Mouse (Mus musculus) lung, postnatal 0 days (tissue): ENCODE measurements around the gene Nhlrc1. TPM values are rescaled to one million over a fixed set of nuclear protein-coding genes. Genes with fewer than 3 reads are reported as not detected.

Experiments
- ATAC-seq: fragments of 200-750 bp; cut with Nextera tagmentation; 2 replicates; pipeline ENCODE4 v1.8.0; 2017; ENCODE audit warnings: moderate library complexity
- DNase-seq: peaks from one replicate; pipeline ENCODE4 v3.0.0-alpha.2; 2016; ENCODE audit warnings: low spot score
- H3K27ac ChIP-seq: fragments of 300-500 bp; sonication (generic); 2 replicates; pipeline ENCODE4 v1.5.1; 2014; ENCODE audit warnings: antibody characterized with exemption, mild to moderate bottlenecking, low read length, mixed read lengths
- H3K27me3 ChIP-seq: fragments of 300-500 bp; sonication (generic); replicated peaks from 2 replicates; pipeline ENCODE4 v1.6.1; 2014; ENCODE audit warnings: low read length, mixed read lengths; ENCODE audit not compliant: insufficient read depth
- H3K36me3 ChIP-seq: fragments of 300-500 bp; sonication (generic); 2 replicates; pipeline ENCODE4 v1.6.1; 2014; ENCODE audit warnings: low read length, mixed read lengths; ENCODE audit not compliant: insufficient read depth
- H3K4me1 ChIP-seq: fragments of 300-500 bp; sonication (generic); 2 replicates; pipeline ENCODE4 v1.6.1; 2014; ENCODE audit warnings: antibody characterized with exemption, low read depth, low read length, mixed read lengths; ENCODE audit not compliant: insufficient read depth
- H3K4me2 ChIP-seq: fragments of 300-500 bp; sonication (generic); replicated peaks from 2 replicates; pipeline ENCODE4 v1.6.1; 2014; ENCODE audit warnings: low read depth, mild to moderate bottlenecking, low read length, moderate library complexity, mixed read lengths
- H3K4me3 ChIP-seq: fragments of 300-500 bp; sonication (generic); 2 replicates; pipeline ENCODE4 v1.5.1; 2014; ENCODE audit warnings: low read depth, low read length
- H3K9ac ChIP-seq: fragments of 300-500 bp; sonication (generic); replicated peaks from 2 replicates; pipeline ENCODE4 v1.6.1; 2014; ENCODE audit warnings: low read depth, mild to moderate bottlenecking
- H3K9me3 ChIP-seq: fragments of 300-500 bp; sonication (generic); 2 replicates; pipeline ENCODE4 v1.6.1; 2016; ENCODE audit warnings: low read length, mixed read lengths
- CTCF ChIP-seq: IDR thresholded peaks from 2 replicates; pipeline ENCODE4 v1.5.1; 2016; ENCODE audit warnings: antibody characterized with exemption, mild to moderate bottlenecking
- EP300 ChIP-seq: IDR thresholded peaks from 2 replicates; pipeline ENCODE4 v1.6.1; 2016; ENCODE audit warnings: antibody characterized with exemption, mild to moderate bottlenecking, control low read depth
- WGBS: fragments of 180-500 bp; shearing (Covaris S2); extraction: QIAGEN DNeasy Blood & Tissue Kit; methylation state at CpG from one replicate; pipeline ENCODE4 v1.1.7; 2014; 5-methylcytosine and 5-hydroxymethylcytosine counted together
- polyA plus RNA-seq: library from polyadenylated mRNA; unstranded; fragments of >200 nt; fragmentation: Nextera tagmentation; extraction: Ambion mirVana; gene quantifications from 2 replicates; pipeline ENCODE4 v1.2.1, GENCODE M21; 2015

Gene Nhlrc1
- polyA plus RNA-seq, 1 experiment from 2014 or later: 2.1 TPM

DNA sequence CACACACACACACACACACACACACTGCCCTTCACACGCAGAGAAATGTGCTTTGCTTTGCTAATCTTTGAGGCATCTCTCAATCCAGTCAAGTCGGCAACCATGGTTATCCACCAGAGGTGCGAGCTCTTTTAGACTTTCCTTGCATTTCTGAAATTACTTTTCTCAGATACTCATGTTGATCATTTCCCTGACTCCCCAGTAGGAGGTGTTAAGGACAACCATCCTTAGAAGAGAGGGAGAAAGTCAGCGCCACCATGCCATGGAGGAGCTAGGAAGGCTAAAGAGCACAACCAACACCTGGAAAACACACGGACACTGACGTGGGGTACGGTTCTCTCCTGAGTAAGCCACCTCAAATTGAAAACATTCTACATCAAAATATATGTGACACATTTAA, 38.1 kb downstream of the Nhlrc1 start:
- no peak overlapping the region for H3K4me2 ChIP-seq
- H3K27me3 ChIP-seq: no peaks in the 10 kb centered on the region
- DNase-seq (peak; percentile 31), ATAC-seq (no peak)
- no peaks in the 10 kb centered on the region for H3K36me3 ChIP-seq
- WGBS: 86% methylated on average over 7 of the region's 7 CpGs
- no peak overlapping the region for H3K4me3 ChIP-seq
- no peak overlapping the region for H3K27ac ChIP-seq
- H3K9ac ChIP-seq: no peak overlapping the region
- H3K9me3 ChIP-seq: no peaks in the 10 kb centered on the region
- TF ChIP-seq EP300 (no peak), CTCF (peak; percentile 54)
- no peaks in the 10 kb centered on the region; the same call in 1 of the 2 replicates for H3K4me1 ChIP-seq

DNA sequence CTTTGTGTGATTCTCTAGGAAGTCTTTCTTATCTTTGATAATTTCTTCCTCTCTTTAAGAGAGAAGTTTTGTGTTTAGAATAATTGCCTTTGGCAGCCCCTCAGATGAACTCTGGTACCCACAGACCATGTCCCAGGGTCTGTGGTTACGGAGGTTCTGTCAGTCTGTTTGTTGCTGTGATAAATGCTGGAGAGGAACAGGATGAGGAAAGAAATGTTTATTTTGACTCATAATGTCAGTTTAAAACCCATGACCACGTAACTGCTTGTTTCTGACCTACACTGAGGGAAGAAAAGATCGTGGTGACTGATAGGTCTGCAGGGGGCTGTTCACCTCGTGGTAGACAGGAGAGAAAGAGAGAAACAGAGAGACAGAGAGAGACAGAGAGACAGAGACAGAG, 38.7 kb downstream of the Nhlrc1 start:
- ATAC-seq: no peak
- peak; percentile 68 for TF ChIP-seq EP300
- no peak for TF ChIP-seq CTCF
- H3K4me2 ChIP-seq: no peak overlapping the region
- H3K4me3 ChIP-seq: no peak overlapping the region
- 31% methylated on average over 4 of the region's 4 CpGs for WGBS
- no peaks in the 10 kb centered on the region; the same call in 1 of the 2 replicates for H3K4me1 ChIP-seq
- DNase-seq: peak; percentile 42
- H3K27me3 ChIP-seq: no peaks in the 10 kb centered on the region
- H3K9ac ChIP-seq: no peak overlapping the region
- no peaks in the 10 kb centered on the region for H3K36me3 ChIP-seq
- H3K27ac ChIP-seq: no peak overlapping the region
- no peaks in the 10 kb centered on the region for H3K9me3 ChIP-seq

DNA sequence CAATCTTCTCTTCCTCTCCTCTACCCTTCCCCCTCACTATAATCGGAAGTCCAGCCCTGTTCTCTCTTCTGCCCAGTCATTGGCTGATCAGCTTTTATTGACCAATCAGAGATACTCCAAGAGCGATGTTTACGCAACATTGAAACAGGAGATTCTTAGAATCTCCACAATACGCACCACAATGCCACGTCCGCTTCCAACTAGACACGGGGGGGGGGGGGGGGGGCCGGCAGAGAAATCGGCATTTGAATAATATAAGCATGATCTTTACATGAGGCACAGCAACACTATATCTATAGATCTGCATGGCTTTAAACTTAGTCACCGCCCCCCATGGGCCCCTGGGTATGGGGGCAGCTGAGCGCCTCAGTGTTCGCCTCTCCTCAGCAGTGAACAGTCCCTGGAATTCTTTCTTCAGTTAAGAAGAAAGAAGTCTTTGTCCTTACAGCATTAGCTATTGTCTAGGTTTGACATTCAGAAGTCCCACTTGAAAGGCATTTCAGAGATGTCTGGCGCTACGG, 39.6 kb downstream of the Nhlrc1 start:
- H3K4me2 ChIP-seq: 0 out of 2 replicates have a peak overlapping the region, but pooled peaks have one; percentile 8
- no peaks in the 10 kb centered on the region for H3K27me3 ChIP-seq
- no peak overlapping the region for H3K4me3 ChIP-seq
- no peaks in the 10 kb centered on the region for H3K36me3 ChIP-seq
- H3K27ac ChIP-seq: no peak overlapping the region
- DNase-seq: peak; percentile 53
- 47% methylated on average over 14 of the region's 14 CpGs for WGBS
- no peak for TF ChIP-seq EP300
- TF ChIP-seq CTCF: no peak
- H3K9me3 ChIP-seq: no peaks in the 10 kb centered on the region
- no peaks in the 10 kb centered on the region; the same call in 1 of the 2 replicates for H3K4me1 ChIP-seq
- peak; percentile 29; the same call in 1 of the 2 replicates for ATAC-seq
- H3K9ac ChIP-seq: no peak overlapping the region

DNA sequence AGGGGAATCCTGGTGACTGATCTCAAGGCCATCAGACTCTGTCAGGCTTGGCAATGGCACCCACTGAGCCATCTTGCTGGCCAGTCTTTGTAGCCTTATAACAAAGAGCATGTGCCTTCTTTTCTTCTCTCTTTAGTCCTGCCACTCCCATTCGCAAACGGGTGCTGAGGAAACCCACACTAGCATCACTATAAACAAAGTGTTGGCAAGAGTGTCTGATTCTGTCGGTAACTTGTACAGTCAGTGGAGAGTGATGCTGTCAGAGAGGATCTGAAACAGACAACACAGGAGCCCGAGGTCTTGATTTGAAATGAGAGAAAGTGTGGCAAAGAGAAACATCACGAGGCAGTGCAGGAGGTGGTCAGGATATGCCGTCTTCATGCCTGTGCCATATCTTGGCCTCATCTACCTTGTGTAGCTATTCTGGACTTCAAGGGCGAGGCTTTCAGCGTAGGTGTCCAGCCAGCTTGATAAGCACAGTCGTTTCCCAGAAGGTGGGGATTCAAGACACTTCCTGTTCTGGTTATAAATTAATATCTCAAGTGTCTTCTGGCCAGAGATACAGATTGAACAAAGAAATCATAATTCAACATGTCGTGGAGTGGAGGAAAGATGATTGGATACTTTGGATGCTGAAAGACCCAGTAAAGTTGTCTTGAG, 44.2 kb downstream of the Nhlrc1 start:
- ATAC-seq: peak; percentile 75
- 31% methylated on average over 10 of the region's 10 CpGs for WGBS

DNA sequence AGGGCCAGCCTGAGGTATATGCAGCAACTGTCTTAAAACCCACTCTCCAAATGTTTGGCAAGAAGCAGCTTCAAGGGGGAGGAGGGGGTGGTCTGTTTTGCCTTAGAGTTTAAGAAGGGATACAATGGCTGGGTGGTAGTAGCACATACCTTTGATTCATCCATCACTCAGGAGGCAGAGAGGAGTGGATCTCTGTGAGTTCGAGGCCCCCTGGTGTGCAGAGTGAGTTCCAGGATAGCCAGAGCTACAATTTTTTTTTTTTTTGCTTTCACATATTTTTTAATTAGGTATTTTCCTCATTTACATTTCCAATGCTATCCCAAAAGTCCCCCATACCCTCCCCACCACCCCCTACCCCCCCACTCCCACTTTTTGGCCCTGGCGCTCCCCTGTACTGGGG, 46.0 kb downstream of the Nhlrc1 start:
- no peak for TF ChIP-seq EP300
- peak; percentile 38 for TF ChIP-seq CTCF
- no peak overlapping the region for H3K4me3 ChIP-seq

More for the DNA sequence above, 44.2 kb downstream of the Nhlrc1 start:
- Histone ChIP-seq H3K9ac (no peak overlapping the region), H3K36me3 (no peaks in the 10 kb centered on the region), H3K27ac (no peak overlapping the region), H3K4me3 (no peak overlapping the region), H3K27me3 (no peaks in the 10 kb centered on the region), H3K9me3 (no peaks in the 10 kb centered on the region), H3K4me2 (no peak overlapping the region), H3K4me1 (no peaks in the 10 kb centered on the region; the same call in 1 of the 2 replicates)
- peak; percentile 55 for DNase-seq
- TF ChIP-seq EP300 (peak; percentile 92), CTCF (no peak)

DNA sequence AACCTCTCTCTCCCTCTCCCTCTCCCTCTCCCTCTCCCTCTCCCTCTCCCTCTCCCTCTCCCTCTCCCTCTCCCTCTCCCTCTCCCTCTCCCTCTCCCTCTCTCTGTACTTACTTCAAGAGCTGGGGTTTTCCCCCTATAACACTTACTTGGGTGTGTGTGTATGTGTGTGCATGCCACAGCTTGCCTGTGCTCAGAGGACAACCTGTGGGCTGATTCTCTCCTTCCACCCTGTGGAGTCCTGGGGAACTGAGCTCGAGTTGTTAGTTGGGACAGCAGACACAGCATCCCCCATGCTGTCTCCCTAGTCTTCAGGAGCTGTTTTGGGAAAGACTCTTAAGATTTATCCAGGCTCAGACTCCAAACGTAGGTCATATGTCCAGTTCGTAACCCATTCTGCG, 47.3 kb downstream of the Nhlrc1 start:
- H3K9ac ChIP-seq: no peak overlapping the region
- no peaks in the 10 kb centered on the region for H3K4me1 ChIP-seq
- no peaks in the 10 kb centered on the region for H3K27me3 ChIP-seq
- H3K9me3 ChIP-seq: no peaks in the 10 kb centered on the region
- H3K27ac ChIP-seq: no peak overlapping the region
- no peak overlapping the region for H3K4me3 ChIP-seq
- no peak overlapping the region for H3K4me2 ChIP-seq
- no peak for ATAC-seq
- WGBS: 68% methylated on average over 4 of the region's 4 CpGs
- TF ChIP-seq EP300 (no peak), CTCF (peak; percentile 31)
- DNase-seq: no peak
- H3K36me3 ChIP-seq: no peaks in the 10 kb centered on the region

More for the DNA sequence above, 46.0 kb downstream of the Nhlrc1 start:
- H3K9me3 ChIP-seq: no peaks in the 10 kb centered on the region
- ATAC-seq (no peak), DNase-seq (no peak)
- no peak overlapping the region for H3K4me2 ChIP-seq
- H3K27me3 ChIP-seq: no peaks in the 10 kb centered on the region
- WGBS: 88% methylated on average over 2 of the region's 2 CpGs
- no peaks in the 10 kb centered on the region for H3K4me1 ChIP-seq
- H3K9ac ChIP-seq: no peak overlapping the region
- H3K36me3 ChIP-seq: no peaks in the 10 kb centered on the region
- no peak overlapping the region for H3K27ac ChIP-seq

Other genes with a start within 250 kb of the Nhlrc1 start
- 30.5 TPM in 2 replicates for gene Kif13a, start 85.0 kb downstream of the Nhlrc1 start, polyA plus RNA-seq
- gene Kdm1b, start 28.6 kb upstream of the Nhlrc1 start, polyA plus RNA-seq: 7.0 and 9.5 TPM in 2 replicates
- gene Tpmt, start 29.9 kb upstream of the Nhlrc1 start, polyA plus RNA-seq: 6.8 and 7.4 TPM in 2 replicates
- 113 and 126 TPM in 2 replicates for gene Dek, start 91.4 kb upstream of the Nhlrc1 start, polyA plus RNA-seq
- gene Rnf144b, start 107.8 kb upstream of the Nhlrc1 start, polyA plus RNA-seq: 3.2 and 4.0 TPM in 2 replicates